Mouse (Mus musculus) testis, adult 2 months (tissue): Measurements from ENCODE around the gene Klk5. TPM values are rescaled to one million over a fixed set of nuclear protein-coding genes. Genes with fewer than 3 reads are reported as not detected.

Experiments used
- H3K27ac ChIP-seq: fragments of 200-500 bp; 2 replicates; pipeline ENCODE4 v1.5.1; 2012; ENCODE audit warnings: low read depth, low read length; ENCODE audit not compliant: control insufficient read depth, insufficient read depth
- H3K27me3 ChIP-seq: fragments of 200-500 bp; 2 replicates; pipeline ENCODE4 v1.6.1; 2012; ENCODE audit warnings: mild to moderate bottlenecking, low read length, moderate library complexity; ENCODE audit not compliant: control insufficient read depth, insufficient read depth
- H3K36me3 ChIP-seq: fragments of 200-500 bp; 2 replicates; pipeline ENCODE4 v1.6.1; 2012; ENCODE audit warnings: mild to moderate bottlenecking, low read length; ENCODE audit not compliant: control insufficient read depth, insufficient read depth
- H3K4me1 ChIP-seq: fragments of 200-500 bp; 2 replicates; pipeline ENCODE4 v1.6.1; 2012; ENCODE audit warnings: low read length; ENCODE audit not compliant: control insufficient read depth, insufficient read depth
- H3K4me3 ChIP-seq: fragments of 200-500 bp; 2 replicates; pipeline ENCODE4 v1.5.1; 2012; ENCODE audit warnings: low read depth, mild to moderate bottlenecking, low read length, moderate library complexity, mixed read lengths; ENCODE audit not compliant: control insufficient read depth
- CTCF ChIP-seq: fragments of 200-500 bp; IDR thresholded peaks from 2 replicates; pipeline ENCODE4 v1.5.1; 2012; ENCODE audit warnings: low read depth, mild to moderate bottlenecking, inconsistent platforms, low read length, moderate library complexity; ENCODE audit not compliant: control insufficient read depth, insufficient read depth, insufficient replicate concordance
- POLR2A ChIP-seq: fragments of 200-500 bp; IDR thresholded peaks from 2 replicates; pipeline ENCODE4 v1.6.1; 2012; ENCODE audit warnings: low read depth, mild to moderate bottlenecking, inconsistent platforms, low read length, moderate library complexity; ENCODE audit not compliant: control insufficient read depth
- polyA plus RNA-seq: library from polyadenylated mRNA; depleted of rRNA; stranded (reverse); fragments of >200 nt; gene quantifications from 2 replicates; pipeline ENCODE4 v1.2.3, GENCODE M21; 2012; rRNA removed

The Klk5 gene
- polyA plus RNA-seq, 1 experiment = not detected

- no peaks in the 10 kb centered on the region for H3K27me3 ChIP-seq
- H3K27ac ChIP-seq = peak overlapping the region; percentile 16; the same call in 1 of the 2 replicates
- no peak for TF ChIP-seq CTCF
- no peak for TF ChIP-seq POLR2A
- H3K4me1 ChIP-seq = no peaks in the 10 kb centered on the region; the same call in 1 of the 2 replicates
- H3K36me3 ChIP-seq = no peaks in the 10 kb centered on the region
- H3K4me3 ChIP-seq = no peak overlapping the region
Measured at GRCm38 (mm10) chr7:43891365-43891764, 49.6 kb downstream of the Klk5 start.

DNA sequence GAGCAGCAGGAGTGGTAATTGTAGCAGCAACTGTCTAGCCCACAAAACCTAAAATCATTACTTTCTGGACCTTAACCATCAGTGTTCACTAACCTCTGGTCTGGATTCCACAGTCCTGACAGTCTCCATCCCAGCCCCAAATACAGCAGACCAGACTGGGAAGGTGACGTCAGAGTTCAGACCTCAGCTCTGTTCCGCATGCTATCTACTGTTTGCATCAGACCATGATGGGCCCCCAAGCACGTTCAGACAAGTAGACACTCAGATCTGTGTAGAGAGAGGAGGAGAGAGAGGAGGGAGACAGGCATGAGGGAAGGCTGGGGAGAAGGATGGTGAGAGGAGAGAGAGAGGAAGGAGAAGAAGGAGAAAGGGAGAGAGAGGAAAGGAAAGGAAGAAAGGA lies 50.0 kb downstream of the Klk5 start:
- TF ChIP-seq POLR2A (no peak), CTCF (no peak)
- Histone ChIP-seq H3K27ac (no peak overlapping the region), H3K36me3 (no peaks in the 10 kb centered on the region), H3K4me1 (no peaks in the 10 kb centered on the region; the same call in 1 of the 2 replicates), H3K4me3 (no peak overlapping the region), H3K27me3 (no peaks in the 10 kb centered on the region)

DNA sequence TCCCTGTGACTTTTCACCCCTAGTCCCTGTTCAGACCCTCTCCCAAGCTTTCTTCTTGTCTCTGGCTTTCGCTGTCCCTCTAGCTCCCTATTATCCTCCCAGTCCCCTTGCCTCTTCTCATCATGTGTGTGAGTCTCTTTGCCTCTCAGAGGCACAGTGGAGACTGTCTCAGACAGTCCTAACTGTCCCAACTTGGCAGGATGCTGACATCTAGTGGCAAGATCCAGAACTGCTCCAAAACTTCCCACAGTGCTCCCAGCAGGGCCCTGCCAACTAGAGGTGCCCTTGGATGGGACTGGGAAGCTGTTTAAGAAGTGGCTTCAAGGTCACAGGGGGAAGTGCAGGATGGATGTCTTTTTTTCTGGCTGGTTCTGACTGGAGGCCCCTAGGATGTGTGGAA lies 53.1 kb downstream of the Klk5 start:
- Histone ChIP-seq H3K27ac (no peak overlapping the region), H3K4me1 (peaks cover 2% of the 10 kb centered on the region; the same call in 1 of the 2 replicates), H3K4me3 (no peak overlapping the region), H3K36me3 (no peaks in the 10 kb centered on the region), H3K27me3 (no peaks in the 10 kb centered on the region)
- TF ChIP-seq CTCF = peak; percentile 88
- no peak for TF ChIP-seq POLR2A

Other genes with a start within 250 kb of the Klk5 start
- 9.2 and 10.6 TPM in 2 replicates for gene Zfp819, start 234.8 kb upstream of the Klk5 start, polyA plus RNA-seq
- gene Ceacam18, start 207.3 kb upstream of the Klk5 start, polyA plus RNA-seq = 0.16 TPM in 1 of 2 replicates, not detected in the other
- gene Siglece, start 181.8 kb upstream of the Klk5 start, polyA plus RNA-seq = 4.7 and 6.1 TPM in 2 replicates
- gene Ctu1, start 170.0 kb upstream of the Klk5 start, polyA plus RNA-seq = 0.74 and 1.2 TPM in 2 replicates
- 0.23 and 0.40 TPM in 2 replicates for gene Klk14, start 151.6 kb upstream of the Klk5 start, polyA plus RNA-seq
- not detected in 2 replicates for gene Klk13, start 129.4 kb upstream of the Klk5 start, polyA plus RNA-seq
- gene Klk12, start 73.1 kb upstream of the Klk5 start, polyA plus RNA-seq = not detected in 2 replicates
- not detected in 2 replicates for gene Klk11, start 67.4 kb upstream of the Klk5 start, polyA plus RNA-seq
- gene Klk10, start 60.9 kb upstream of the Klk5 start, polyA plus RNA-seq = not detected in 2 replicates
- gene Klk9, start 50.1 kb upstream of the Klk5 start, polyA plus RNA-seq = not detected in 2 replicates
- gene Klk8, start 44.4 kb upstream of the Klk5 start, polyA plus RNA-seq = 0.09 and 0.31 TPM in 2 replicates
- not detected in 2 replicates for gene Klk7, start 30.7 kb upstream of the Klk5 start, polyA plus RNA-seq
- gene Klk6, start 17.5 kb upstream of the Klk5 start, polyA plus RNA-seq = 0.10 TPM in 1 of 2 replicates, not detected in the other
- 0.08 TPM in 1 of 2 replicates, not detected in the other for gene Klk4, start 39.2 kb downstream of the Klk5 start, polyA plus RNA-seq
- 0.91 and 1.4 TPM in 2 replicates for gene Klk15, start 91.8 kb downstream of the Klk5 start, polyA plus RNA-seq
- 93.8 and 107 TPM in 2 replicates for gene Klk1b8, start 108.7 kb downstream of the Klk5 start, polyA plus RNA-seq
- 1.1 and 2.1 TPM in 2 replicates for gene Klk1b1, start 124.8 kb downstream of the Klk5 start, polyA plus RNA-seq
- gene Klk1b9, start 134.1 kb downstream of the Klk5 start, polyA plus RNA-seq = 13.8 and 14.9 TPM in 2 replicates
- not detected in 2 replicates for gene Klk1b11, start 153.9 kb downstream of the Klk5 start, polyA plus RNA-seq
- gene Klk1b26, start 170.2 kb downstream of the Klk5 start, polyA plus RNA-seq = 13.7 and 14.6 TPM in 2 replicates
- 41.9 and 52.7 TPM in 2 replicates for gene Klk1b27, start 210.3 kb downstream of the Klk5 start, polyA plus RNA-seq